Mouse (Mus musculus): ENCODE measurements around the gene Car7.
A peak's percentile ranks its signal among the peaks of the same experiment; 100 is the strongest.

Car7 gene

DNA sequence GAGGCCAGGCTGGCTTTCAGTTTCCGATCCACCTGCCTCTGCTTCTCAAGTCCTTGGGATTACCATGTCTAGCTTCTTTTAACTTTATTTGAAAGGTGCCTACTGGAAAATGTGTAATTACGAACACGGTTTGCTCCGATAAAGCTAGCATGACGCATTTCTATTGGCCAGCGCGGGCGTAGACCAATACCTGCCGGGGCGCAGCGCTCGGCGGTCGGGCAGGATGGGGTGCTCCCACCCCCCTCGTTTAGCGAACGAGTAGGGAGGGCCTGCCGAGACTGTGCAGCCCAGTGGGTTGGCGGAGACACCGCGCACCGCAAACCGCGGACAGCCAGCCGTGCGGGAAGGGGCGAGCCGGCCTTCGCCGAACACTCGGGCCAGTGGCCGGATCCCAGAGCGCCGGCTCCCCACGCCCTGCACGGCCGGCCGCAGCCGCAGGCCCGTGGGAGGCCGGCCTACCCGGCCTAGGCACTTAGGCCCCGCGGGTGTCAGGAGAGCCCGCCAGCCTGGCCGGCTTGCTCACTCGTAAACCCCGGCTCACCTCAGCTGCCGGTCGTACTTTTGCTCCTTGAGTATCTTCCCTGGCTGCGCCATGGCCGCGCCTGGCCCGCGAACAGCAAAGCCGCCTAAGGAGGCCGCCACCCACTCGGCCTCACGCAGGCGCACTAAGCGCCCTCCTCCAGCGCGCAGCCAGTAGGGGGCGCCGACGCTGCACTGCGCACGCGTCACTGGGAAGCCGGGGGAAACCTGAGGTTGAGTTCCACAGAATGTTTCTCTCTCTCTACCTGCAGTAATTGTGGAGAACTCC is at the start of gene Car7, which contains the start of gene Nae1:
Gene Car7, plus strand, starts transcription at position 719 of the 808 bp plus-strand sequence.
Gene Nae1, minus strand, starts transcription at position 667 of the 808 bp plus-strand sequence.
- DNase-seq = peak; percentile 94

- DNase-seq = peak; percentile 55
Measured at GRCm38 (mm10) chr8:104509061-104510006, 25.2 kb upstream of the Car7 start, which contains the start of gene Terb1. Gene Terb1, minus strand, starts transcription at chr8:104509910.

GRCm38 (mm10) chr8:104510134-104510533 is 24.4 kb upstream of the Car7 start:
- no peak for DNase-seq

- DNase-seq = no peak
Measured at GRCm38 (mm10) chr8:104517872-104518271, 16.6 kb upstream of the Car7 start.

GRCm38 (mm10) chr8:104529671-104530070 is 4.8 kb upstream of the Car7 start:
- no peak for DNase-seq

GRCm38 (mm10) chr8:104533551-104533950 is 938 bp upstream of the Car7 start:
- no peak for DNase-seq

DNA sequence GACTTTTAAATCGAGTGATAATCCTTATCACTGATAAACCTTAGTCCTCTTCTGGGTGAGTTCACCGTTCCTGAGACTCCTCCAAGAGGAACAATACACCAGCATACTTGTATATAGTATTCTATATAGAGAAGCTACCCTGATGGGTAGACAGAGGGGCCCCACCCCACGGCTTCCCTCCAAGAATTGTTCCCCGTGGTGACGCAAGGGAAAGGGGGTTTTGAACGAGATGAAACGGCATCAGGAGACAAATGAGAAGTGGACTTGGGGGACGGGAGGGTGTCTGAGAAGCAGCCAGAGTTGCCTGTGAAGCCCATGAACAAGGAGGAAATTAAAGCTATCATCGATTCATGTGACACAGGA is 271 bp downstream of the Car7 start:
- DNase-seq = no peak

DNA sequence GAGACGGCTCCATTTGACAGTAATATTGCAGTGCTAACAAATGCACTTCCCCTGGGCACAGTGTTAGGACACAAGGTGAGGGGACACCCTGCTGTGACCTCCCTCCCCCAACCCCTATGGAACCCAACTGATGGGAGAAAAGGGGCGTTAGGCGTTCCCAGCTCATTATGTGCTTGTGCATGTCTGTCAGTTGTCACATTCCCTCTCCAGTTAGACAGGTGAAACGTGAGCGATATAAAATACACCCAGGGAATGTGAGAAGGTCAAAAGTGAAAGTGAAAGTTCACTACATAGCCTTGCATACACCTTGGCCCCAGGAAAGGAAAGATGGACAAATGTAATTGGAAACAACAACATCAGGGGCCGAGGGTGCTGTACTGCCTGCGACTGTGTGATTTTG is 889 bp downstream of the Car7 start:
- DNase-seq = no peak

GRCm38 (mm10) chr8:104536028-104536427 is 1.5 kb downstream of the Car7 start:
- DNase-seq = no peak

- no peak for DNase-seq
Measured at GRCm38 (mm10) chr8:104538896-104539295, 4.4 kb downstream of the Car7 start.

DNA sequence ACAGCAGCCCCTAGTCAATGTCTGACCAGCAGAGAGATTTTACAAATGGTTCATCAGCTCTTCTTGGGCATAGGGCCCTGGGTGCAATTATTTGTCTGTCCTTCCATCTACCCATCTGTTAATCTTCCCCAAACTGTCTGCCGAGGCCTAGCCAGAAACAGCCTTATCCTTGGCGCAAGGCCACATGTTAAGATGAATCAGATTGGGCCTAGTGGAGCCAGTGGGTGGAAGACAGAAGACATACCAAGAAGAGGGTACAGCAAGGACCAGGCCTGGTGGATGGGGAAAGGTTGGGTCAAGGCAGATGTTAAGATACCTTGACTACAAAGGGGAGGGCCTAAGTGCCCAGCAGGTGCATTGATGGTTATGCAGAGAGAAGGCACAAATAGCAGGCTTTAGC is 5.1 kb downstream of the Car7 start:
- DNase-seq = peak; percentile 74

DNA sequence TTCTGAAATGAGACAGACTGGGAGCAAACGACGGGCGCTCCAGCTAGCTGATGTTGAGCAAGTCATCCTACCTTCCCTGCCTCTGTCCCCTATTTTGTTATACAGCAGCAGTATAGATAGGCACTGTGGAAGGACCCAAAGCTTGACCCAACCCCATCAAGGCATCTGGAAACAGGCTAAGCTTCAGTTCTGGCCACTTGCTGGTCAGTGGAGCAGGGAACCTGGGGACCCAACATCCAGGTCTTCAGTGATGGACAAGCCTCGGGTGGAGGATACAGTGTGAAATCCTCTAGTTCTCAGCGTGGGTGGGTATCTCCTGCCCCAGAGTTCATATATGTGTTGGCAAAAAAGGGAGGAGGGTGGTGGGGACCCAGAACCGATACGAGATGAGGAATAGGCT is 5.7 kb downstream of the Car7 start:
- no peak for DNase-seq

DNA sequence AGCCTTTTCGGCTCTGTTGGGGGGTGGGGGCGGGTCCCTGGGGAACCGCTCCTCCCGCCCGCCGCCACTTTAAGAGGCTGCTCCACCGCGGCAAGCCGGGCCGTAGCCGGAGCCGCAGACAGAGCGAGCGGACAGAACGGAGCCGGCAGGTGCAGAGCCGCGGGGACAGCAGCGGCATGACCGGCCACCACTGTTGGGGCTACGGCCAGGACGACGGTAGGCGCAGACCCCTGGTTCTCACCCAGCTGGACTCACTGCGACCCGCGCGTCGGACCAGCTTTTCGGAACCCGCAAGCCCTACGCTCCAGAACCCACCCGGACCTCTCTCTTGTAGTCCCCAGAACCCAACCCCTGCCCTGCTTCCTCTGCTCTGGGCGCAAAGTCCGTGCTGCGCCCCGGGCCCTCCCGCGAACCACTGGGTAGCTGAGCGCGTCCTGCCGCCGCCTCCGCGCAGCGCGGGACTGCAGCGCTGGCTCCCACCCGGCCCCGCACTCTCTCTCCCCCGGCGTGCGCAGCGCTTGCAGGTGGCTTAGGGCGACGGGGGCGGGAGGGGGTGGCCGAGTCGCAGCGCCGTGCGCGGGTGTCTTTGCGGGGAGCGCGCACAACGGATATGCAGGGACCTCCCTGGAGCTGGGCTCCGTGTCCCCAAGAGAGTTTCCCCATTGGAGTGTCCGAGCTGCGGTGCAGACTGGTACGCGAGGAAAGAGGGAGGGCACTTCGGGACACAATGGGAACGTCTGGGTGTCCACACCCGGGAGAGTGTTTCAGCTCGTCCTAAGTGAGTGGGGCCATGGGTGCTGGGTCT is 6.4 kb downstream of the Car7 start:
- DNase-seq = peak; percentile 72

DNA sequence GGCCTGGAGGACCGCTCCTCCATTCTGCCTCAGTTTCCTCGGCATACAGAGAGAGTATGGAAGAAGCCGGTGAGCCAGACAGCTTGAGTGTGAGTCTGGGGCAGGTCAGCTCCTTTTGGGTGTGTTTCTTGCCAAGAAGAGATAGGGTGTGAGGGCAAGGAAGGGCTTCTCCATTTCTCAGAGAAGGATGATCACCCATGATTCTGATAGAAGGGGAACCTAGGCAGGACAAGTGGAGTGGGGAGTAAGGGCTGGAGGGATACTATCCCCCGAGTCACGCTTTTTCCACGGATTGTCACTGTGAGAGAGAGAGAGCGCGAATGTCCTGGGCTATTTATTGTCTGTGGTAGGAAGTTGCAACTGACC is 7.0 kb downstream of the Car7 start:
- no peak for DNase-seq

DNA sequence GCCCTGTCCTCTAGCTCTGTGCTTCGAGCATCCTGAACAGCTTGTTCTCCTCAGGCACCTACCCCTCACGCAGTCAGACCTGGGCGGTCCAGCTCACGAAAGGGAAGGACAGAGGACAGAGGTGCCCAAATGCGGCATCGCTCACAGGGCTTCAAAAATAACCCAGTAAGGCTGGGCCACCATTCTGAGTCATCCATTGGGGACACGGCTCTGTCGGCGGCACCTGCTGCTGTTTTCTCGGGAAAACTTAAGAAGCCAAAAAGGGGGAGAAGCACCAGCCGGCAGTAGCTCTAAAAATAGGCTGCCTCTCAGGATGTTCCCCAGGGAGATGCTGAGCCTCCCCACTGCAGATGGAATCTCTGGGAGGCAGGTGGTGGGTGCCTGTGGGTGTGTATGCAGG is 7.7 kb downstream of the Car7 start:
- DNase-seq = peak; percentile 91

GRCm38 (mm10) chr8:104543440-104544045 is 9.1 kb downstream of the Car7 start:
- no peak for DNase-seq

DNA sequence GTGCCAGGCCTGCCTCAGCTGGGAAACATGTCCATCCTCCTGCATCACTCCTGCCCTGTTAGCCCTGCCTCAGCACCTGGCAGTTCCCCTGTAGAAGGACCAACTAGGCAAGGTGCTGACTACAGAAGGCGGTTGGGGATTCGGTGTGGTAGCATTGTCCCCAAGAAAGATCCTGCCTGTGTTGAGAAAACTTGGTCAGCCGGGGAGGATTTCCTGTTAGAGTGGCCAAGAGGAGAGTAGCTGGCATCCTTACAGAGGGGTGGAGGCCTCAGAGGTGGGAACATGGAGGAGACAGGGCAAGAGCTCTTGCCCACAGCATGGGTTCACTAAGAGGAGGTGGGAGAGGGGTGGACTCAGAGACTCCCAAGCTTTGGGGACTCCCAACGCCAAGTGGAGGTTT is 20.7 kb downstream of the Car7 start:
- DNase-seq = no peak

DNA sequence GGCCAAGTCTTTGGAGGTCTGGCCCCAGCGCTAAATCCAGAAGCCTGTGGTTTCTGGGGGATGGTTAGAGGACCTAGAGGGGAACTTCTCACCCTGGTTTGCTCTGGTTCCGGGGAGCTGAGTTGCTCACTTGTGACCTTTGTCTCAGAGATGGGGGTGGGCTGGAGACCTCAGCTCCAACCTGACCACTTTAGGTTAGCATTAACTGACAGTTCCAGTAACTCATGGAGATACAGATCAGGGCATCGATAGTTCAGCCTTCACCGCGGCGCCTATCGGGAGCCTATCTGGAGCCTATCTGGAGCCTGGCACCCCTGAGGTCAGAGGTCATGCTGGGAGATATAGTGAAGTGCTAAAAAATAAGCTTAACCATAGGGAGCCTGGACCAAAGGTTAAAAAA is 22.7 kb downstream of the Car7 start:
- no peak for DNase-seq

DNA sequence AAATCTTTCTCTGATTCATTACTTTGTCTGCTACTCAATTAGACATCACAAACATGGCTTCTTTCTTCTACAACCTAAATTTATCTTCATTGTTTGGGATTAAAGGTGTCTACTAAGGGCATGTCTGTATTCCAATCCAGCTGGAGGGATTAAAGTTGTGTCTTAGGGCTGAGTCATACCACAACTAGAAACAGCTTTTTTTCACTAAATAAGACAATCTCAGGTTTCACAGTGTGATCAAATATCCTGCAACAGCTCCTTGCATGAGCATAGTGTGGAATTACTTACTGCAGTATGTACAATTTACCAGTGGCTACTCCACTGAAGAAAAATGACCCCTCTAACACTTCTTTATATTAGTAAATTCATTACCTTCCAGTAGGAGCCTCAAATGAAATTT is 26.2 kb downstream of the Car7 start:
- no peak for DNase-seq

DNA sequence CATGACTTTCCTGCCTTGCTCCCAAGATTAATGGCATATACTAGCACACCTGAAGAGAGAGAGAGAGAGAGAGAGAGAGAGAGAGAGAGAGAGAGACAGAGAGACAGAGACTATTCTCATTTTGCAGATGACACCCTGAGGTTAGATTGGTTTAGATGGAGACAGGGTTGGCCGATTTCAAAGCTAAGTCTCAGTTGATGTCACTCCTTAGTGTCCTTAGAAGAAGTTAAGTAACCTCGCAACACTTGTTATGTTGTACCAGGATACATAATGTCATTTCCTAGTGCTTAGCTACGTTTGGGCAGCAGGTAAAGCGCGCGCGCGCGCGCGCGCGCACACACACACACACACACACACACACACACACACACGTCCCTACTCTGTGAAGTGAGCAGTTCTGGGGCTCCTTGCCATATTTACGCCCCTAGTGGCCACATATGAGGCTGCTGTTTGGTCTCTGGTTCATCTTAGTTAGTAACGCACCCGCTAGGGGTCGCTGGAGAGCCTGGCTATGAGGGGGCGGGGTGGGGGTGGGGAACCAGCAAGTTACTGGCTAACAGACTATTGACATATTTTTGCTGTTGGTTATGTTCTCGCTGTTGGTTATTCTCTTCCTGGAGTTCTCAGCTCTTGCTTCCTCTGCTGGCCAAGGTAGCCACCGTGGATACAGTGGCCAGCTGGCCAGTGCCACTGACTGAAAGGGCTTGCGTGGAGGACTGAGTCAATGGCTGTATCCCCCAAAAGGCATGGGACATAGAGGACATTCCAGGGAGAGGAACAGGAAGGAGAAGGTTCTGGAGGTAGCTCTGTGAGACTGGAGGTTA is 30.4 kb downstream of the Car7 start:
- peak; percentile 83 for DNase-seq

- DNase-seq = no peak
Measured at GRCm38 (mm10) chr8:104565457-104565798, 30.9 kb downstream of the Car7 start.

- DNase-seq = peak; percentile 42
Measured at GRCm38 (mm10) chr8:104569559-104569958, 35.1 kb downstream of the Car7 start.
